Mouse (Mus musculus) CH12.LX (cell line): ENCODE data around the gene Dhx8. TPM values are rescaled to one million over a fixed set of nuclear protein-coding genes. Genes with fewer than 3 reads are reported as not detected.

Experiments
- DNase-seq: peaks from one replicate; pipeline ENCODE4 v3.0.0-alpha.2; 2013; ENCODE audit errors: extremely low read depth
- H3K27ac ChIP-seq: 2 replicates; pipeline ENCODE4 v1.5.1; 2012; ENCODE audit warnings: low read depth, mild to moderate bottlenecking, control low read depth, moderate library complexity; ENCODE audit not compliant: insufficient read depth
- H3K27me3 ChIP-seq: replicated peaks from 2 replicates; pipeline ENCODE3; 2012; ENCODE audit warnings: inconsistent platforms
- H3K36me3 ChIP-seq, 2 experiments: replicated peaks in 1 of 2; 2 replicates each; pipeline versions ENCODE3 to v1.6.1; 2012; ENCODE audit warnings: inconsistent platforms in 1 of 2, low read length in 1 of 2, mild to moderate bottlenecking in 1 of 2, mixed read lengths in 1 of 2, moderate library complexity in 1 of 2; ENCODE audit not compliant: control insufficient read depth in 1 of 2, insufficient read depth in 1 of 2
- H3K4me1 ChIP-seq, 2 experiments: 2 replicates each; pipeline ENCODE4 v1.6.1; 2012; ENCODE audit warnings: inconsistent platforms in 1 of 2, moderate library complexity in 1 of 2; ENCODE audit not compliant: insufficient read depth in 2 of 2, control insufficient read depth in 1 of 2
- H3K4me2 ChIP-seq: 2 replicates; pipeline ENCODE4 v1.6.1; 2012; ENCODE audit warnings: low read depth, mild to moderate bottlenecking, control low read depth; ENCODE audit not compliant: poor library complexity, insufficient read depth, severe bottlenecking
- H3K4me3 ChIP-seq, 3 experiments: fragments of 150-350 bp in 1 of 3; sonication (generic) in 1 of 3; replicated peaks in 1 of 3; 2 replicates each; pipeline versions ENCODE3 to v1.5.1; 2011 to 2012; ENCODE audit warnings: low read depth in 2 of 3, low read length in 2 of 3, mild to moderate bottlenecking in 2 of 3, moderate library complexity in 2 of 3, control low read depth in 1 of 3, improper control_type of control experiment in 1 of 3, inconsistent platforms in 1 of 3, mixed read lengths in 1 of 3; ENCODE audit not compliant: poor library complexity in 1 of 3
- H3K79me2 ChIP-seq: replicated peaks from 2 replicates; pipeline ENCODE4 v1.6.1; 2012; ENCODE audit warnings: mild to moderate bottlenecking, moderate library complexity; ENCODE audit not compliant: control insufficient read depth, poor library complexity, insufficient read depth, severe bottlenecking; ENCODE audit errors: extremely low read depth
- H3K9ac ChIP-seq: 2 replicates; pipeline ENCODE4 v1.6.1; 2012; ENCODE audit warnings: low read depth, mild to moderate bottlenecking, control low read depth, moderate library complexity; ENCODE audit not compliant: insufficient read depth
- H3K9me3 ChIP-seq: replicated peaks from 2 replicates; pipeline ENCODE3; 2012; ENCODE audit warnings: low read length, inconsistent platforms, mixed read lengths
- BHLHE40 ChIP-seq: IDR thresholded peaks from 2 replicates; pipeline ENCODE4 v1.6.1; 2011; ENCODE audit warnings: mild to moderate bottlenecking, low read depth, low read length, improper control_type of control experiment
- CHD1 ChIP-seq: IDR thresholded peaks from 2 replicates; pipeline ENCODE4 v1.6.1; 2012; ENCODE audit warnings: low read depth, low read length, improper control_type of control experiment, inconsistent platforms
- CHD2 ChIP-seq: IDR thresholded peaks from 2 replicates; pipeline ENCODE4 v1.6.1; 2011; ENCODE audit warnings: low read length, improper control_type of control experiment
- CTCF ChIP-seq, 2 experiments: IDR thresholded peaks in 1 of 2; conservative IDR thresholded peaks in 1 of 2; 2 replicates each; pipeline ENCODE4 v1.5.1; 2011 to 2012; ENCODE audit warnings: low read depth in 2 of 2, low read length in 2 of 2, improper control_type of control experiment in 1 of 2, inconsistent platforms in 1 of 2, mild to moderate bottlenecking in 1 of 2, moderate library complexity in 1 of 2
- E2F4 ChIP-seq: IDR thresholded peaks from 2 replicates; pipeline ENCODE4 v1.6.1; 2011; ENCODE audit warnings: low read depth, low read length, improper control_type of control experiment; ENCODE audit not compliant: insufficient replicate concordance
- ELF1 ChIP-seq: IDR thresholded peaks from 2 replicates; pipeline ENCODE4 v1.6.1; 2014; ENCODE audit warnings: low read depth, mild to moderate bottlenecking, inconsistent platforms, low read length, improper control_type of control experiment
- GABPA ChIP-seq: IDR thresholded peaks from 2 replicates; pipeline ENCODE4 v1.6.1; 2012; ENCODE audit warnings: low read depth, low read length, improper control_type of control experiment, inconsistent platforms; ENCODE audit not compliant: insufficient replicate concordance
- IRF4 ChIP-seq: IDR thresholded peaks from 2 replicates; pipeline ENCODE4 v1.6.1; 2014; ENCODE audit warnings: low read depth, mild to moderate bottlenecking, inconsistent platforms, low read length, improper control_type of control experiment
- KAT2A ChIP-seq: IDR thresholded peaks from 2 replicates; pipeline ENCODE4 v1.6.1; 2012; ENCODE audit warnings: low read length, improper control_type of control experiment, inconsistent platforms; ENCODE audit not compliant: insufficient replicate concordance
- MAFK ChIP-seq: IDR thresholded peaks from 2 replicates; pipeline ENCODE4 v1.6.1; 2011; ENCODE audit warnings: low read length, improper control_type of control experiment; ENCODE audit not compliant: insufficient replicate concordance
- MYC ChIP-seq: IDR thresholded peaks from 2 replicates; pipeline ENCODE4 v1.6.1; 2011; ENCODE audit warnings: low read depth, mild to moderate bottlenecking, improper control_type of control experiment, low read length
- RAD21 ChIP-seq: IDR thresholded peaks from 2 replicates; pipeline ENCODE4 v1.6.1; 2011; ENCODE audit warnings: low read depth, mild to moderate bottlenecking, low read length, improper control_type of control experiment, moderate library complexity
- SMC3 ChIP-seq: IDR thresholded peaks from 2 replicates; pipeline ENCODE4 v1.6.1; 2011; ENCODE audit warnings: low read depth, low read length, improper control_type of control experiment
- USF2 ChIP-seq: conservative IDR thresholded peaks from 2 replicates; pipeline ENCODE4 v1.6.1; 2011; ENCODE audit warnings: low read depth, low read length, improper control_type of control experiment
- ZKSCAN1 ChIP-seq: IDR thresholded peaks from 2 replicates; pipeline ENCODE4 v1.6.1; 2012; ENCODE audit warnings: low read depth, inconsistent platforms, low read length, improper control_type of control experiment, borderline replicate concordance
- dilution Hi-C: fragments of 300-500 bp; cut with MboI; formaldehyde crosslinking; loops from 2 replicates; pipeline ENCODE4 v1.14.3; 2020; ENCODE audit warnings: low sequenced_read_pairs; ENCODE audit not compliant: extremely low pct_unique_long_range_greater_than_20kb, extremely low pct_ligation_motif_present
- in situ Hi-C: fragments of 300-500 bp; cut with MboI; formaldehyde crosslinking; loops from 3 replicates; pipeline ENCODE4 v1.14.3; 2019; ENCODE audit warnings: low sequenced_read_pairs, low pct_ligation_motif_present, low pct_unique_long_range_greater_than_20kb, mixed read lengths
- polyA plus RNA-seq: library from polyadenylated mRNA; unstranded; fragments of >175 nt; gene quantifications from 2 replicates; pipeline ENCODE4 v1.2.1, GENCODE M21; 2012; ENCODE audit warnings: low read depth; ENCODE audit not compliant: insufficient read length
- total RNA-seq, 2 experiments: library from RNA; depleted of rRNA; stranded (reverse); fragments of 300-350 nt in 1 of 2; fragments of >200 nt in 1 of 2; gene quantifications; 2 replicates each; pipeline ENCODE4 v1.2.3; 2012 to 2014

Gene Dhx8
- total and polyA plus RNA-seq, 3 experiments, result 24.3 to 61.7 (median 33.4) TPM

- H3K4me1 ChIP-seq, result peaks cover 0 to 8% of the 10 kb centered on the region in 2 experiments; a peak in 2 of 4 replicates
- DNase-seq, result peak; percentile 79
- no peaks in the 10 kb centered on the region for H3K27me3 ChIP-seq
- no peak overlapping the region for H3K4me2 ChIP-seq
- H3K9me3 ChIP-seq, result no peaks in the 10 kb centered on the region
- no peak overlapping the region for H3K9ac ChIP-seq
- peak; percentile 62 for TF ChIP-seq SMC3
- TF ChIP-seq E2F4, result no peak
- peak; percentile 65; the same call in 1 of the 2 replicates for TF ChIP-seq MYC
- peak; percentile 69 for TF ChIP-seq RAD21
- TF ChIP-seq ELF1, result peak; percentile 28; the same call in 1 of the 2 replicates
- TF ChIP-seq CTCF (conservative IDR thresholded peaks at IDR 0.05 in 1 of 2, IDR thresholded peaks at IDR 0.05 in 1 of 2; ENCODE audit: low read depth in 2 of 2, low read length in 2 of 2), result peak; percentile 84 to 95
- TF ChIP-seq CHD1, result no peak
- no peaks in the 10 kb centered on the region for H3K79me2 ChIP-seq
- in situ Hi-C loops (no loop called here), dilution Hi-C loops (no loop called here)
- H3K36me3 ChIP-seq, result peaks cover 72 to 93% of the 10 kb centered on the region in 2 experiments
- H3K27ac ChIP-seq, result no peak overlapping the region
- H3K4me3 ChIP-seq, result no peak overlapping the region
These were observed 31.0 kb downstream of the Dhx8 start for GRCm38 (mm10) chr11:101763723-101764122.

- TF ChIP-seq KAT2A (no peak), CHD2 (no peak), ZKSCAN1 (no peak), CTCF (conservative IDR thresholded peaks at IDR 0.05 in 1 of 2, IDR thresholded peaks at IDR 0.05 in 1 of 2; ENCODE audit: low read depth in 2 of 2, low read length in 2 of 2) (no peak), BHLHE40 (no peak), MAFK (no peak), IRF4 (no peak), USF2 (no peak), GABPA (no peak)
- dilution Hi-C loops, result no loop called here
- in situ Hi-C loops, result no loop called here
- Histone ChIP-seq H3K4me2 (no peak overlapping the region), H3K9me3 (no peaks in the 10 kb centered on the region), H3K4me3 (no peak overlapping the region), H3K4me1 (peaks cover 0 to 2% of the 10 kb centered on the region in 2 experiments; a peak in 1 of 4 replicates), H3K9ac (no peak overlapping the region), H3K27ac (no peak overlapping the region), H3K36me3 (peaks cover 65 to 93% of the 10 kb centered on the region in 2 experiments), H3K27me3 (no peaks in the 10 kb centered on the region), H3K79me2 (no peaks in the 10 kb centered on the region)
- DNase-seq, result no peak
These were observed 31.8 kb downstream of the Dhx8 start for GRCm38 (mm10) chr11:101764546-101764945.
